Mouse (Mus musculus) cortical plate, adult 2 months (tissue): ENCODE results near the gene Gys1.

Source experiments
- CTCF ChIP-seq: fragments of 200-500 bp; IDR thresholded peaks from 2 replicates; pipeline ENCODE4 v1.5.1; 2011; ENCODE audit warnings: mild to moderate bottlenecking, control low read depth, low read length; ENCODE audit not compliant: insufficient read depth; ENCODE audit errors: extremely low read depth
- POLR2A ChIP-seq: fragments of 200-500 bp; IDR thresholded peaks from 2 replicates; pipeline ENCODE4 v1.6.1; 2011; ENCODE audit warnings: mild to moderate bottlenecking, low read length, control low read depth; ENCODE audit not compliant: insufficient read depth; ENCODE audit errors: extremely low read depth

DNA sequence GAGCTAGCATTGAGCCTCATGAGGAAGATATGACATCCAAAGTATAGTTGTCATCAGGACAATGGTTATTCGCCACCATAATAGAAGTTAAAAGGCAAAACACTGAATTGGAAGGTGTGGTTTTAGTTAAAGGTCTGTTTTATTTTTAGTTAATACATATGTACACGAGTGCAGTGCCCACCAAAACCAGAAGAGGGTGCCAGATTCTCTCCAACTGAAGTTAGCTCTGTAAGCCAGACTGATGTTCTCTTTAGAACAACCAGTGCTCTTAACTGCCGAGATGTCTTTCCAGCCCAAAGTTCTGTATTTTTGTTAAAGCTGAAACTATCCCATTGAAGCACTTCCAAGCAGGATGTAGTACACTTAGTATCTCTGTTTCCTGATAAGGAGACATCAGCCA is 36.2 kb downstream of the Gys1 start:
- TF ChIP-seq CTCF (peak; percentile 66), POLR2A (no peak)
